Mouse (Mus musculus): ENCODE data around the gene 1700003E16Rik. TPM values are rescaled to one million over a fixed set of nuclear protein-coding genes. Genes with fewer than 3 reads are reported as not detected.
A peak's percentile ranks its signal among the peaks of the same experiment; 100 is the strongest.

The 1700003E16Rik gene
- polyA plus RNA-seq, 1 experiment from 2014 or later, result 1.0 TPM

DNA sequence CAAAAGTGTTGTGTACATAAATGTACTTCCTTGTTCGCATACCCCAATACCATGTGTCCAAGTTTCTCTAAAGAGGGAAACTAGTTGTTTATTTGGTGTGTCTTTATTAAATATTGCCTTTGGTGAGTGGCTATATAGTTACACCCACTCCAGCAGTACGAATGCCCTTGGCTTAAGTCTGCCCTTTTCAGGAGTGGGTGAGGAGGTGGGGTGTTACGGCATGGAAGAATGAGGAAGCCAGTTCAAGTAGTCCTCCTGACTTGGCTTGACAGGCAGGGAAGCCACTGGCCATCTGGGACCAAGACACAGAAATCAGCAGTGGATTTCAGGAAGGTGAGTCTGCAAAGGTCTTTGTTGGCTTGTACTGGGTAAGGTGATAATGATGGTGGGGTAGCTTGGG is 49.6 kb downstream of the 1700003E16Rik start:
- Histone ChIP-seq H3K4me1 (replicated peaks; ENCODE audit: control insufficient read depth, insufficient read depth, low read length) (peaks cover 4% of the 10 kb centered on the region; the same call in 1 of the 2 replicates), H3K27ac (ENCODE audit: low read depth, low read length) (no peak overlapping the region), H3K4me2 (replicated peaks; ENCODE audit: low read depth) (no peak overlapping the region), H3K36me3 (ENCODE audit: control insufficient read depth, insufficient read depth) (0 out of 2 replicates have a peak, but pooled peaks cover 4% of the 10 kb centered on the region), H3K9me3 (ENCODE audit: control insufficient read depth) (no peaks in the 10 kb centered on the region), H3K9ac (ENCODE audit: low read depth, low read length) (no peak overlapping the region), H3K27me3 (replicated peaks; ENCODE audit: control insufficient read depth, insufficient read depth, low read length) (no peaks in the 10 kb centered on the region), H3K4me3 (ENCODE audit: low read depth, low read length) (no peak overlapping the region)
- ATAC-seq, result no peak
- no peak for TF ChIP-seq CTCF (IDR thresholded peaks at IDR 0.05; ENCODE audit: low read depth)
- WGBS, result 85% methylated on average over 3 of the region's 3 CpGs

DNA sequence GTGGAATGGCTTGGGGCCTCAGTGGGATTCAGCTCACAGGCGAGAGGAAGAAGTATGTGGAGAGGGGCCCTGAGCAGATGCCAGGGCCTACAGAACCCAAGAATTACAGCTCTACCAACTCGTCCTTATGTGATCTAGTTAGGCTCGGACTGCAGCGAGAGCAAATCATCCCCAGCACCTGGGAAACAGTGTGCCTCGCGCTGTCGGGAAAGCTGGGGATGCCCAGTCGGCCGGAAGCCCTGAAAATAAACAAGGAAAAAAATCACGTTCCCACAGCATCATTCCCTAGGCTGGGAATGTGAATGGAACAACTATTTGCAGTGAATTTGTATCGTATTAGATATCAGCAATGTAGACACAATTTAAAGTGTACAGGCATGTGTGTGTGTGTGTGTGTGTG is 50.1 kb downstream of the 1700003E16Rik start:
- Histone ChIP-seq H3K9me3 (ENCODE audit: control insufficient read depth) (no peaks in the 10 kb centered on the region), H3K27me3 (replicated peaks; ENCODE audit: control insufficient read depth, insufficient read depth, low read length) (no peaks in the 10 kb centered on the region), H3K27ac (ENCODE audit: low read depth, low read length) (no peak overlapping the region), H3K4me1 (replicated peaks; ENCODE audit: control insufficient read depth, insufficient read depth, low read length) (peaks cover 4% of the 10 kb centered on the region; the same call in 1 of the 2 replicates), H3K9ac (ENCODE audit: low read depth, low read length) (no peak overlapping the region), H3K4me3 (ENCODE audit: low read depth, low read length) (no peak overlapping the region), H3K36me3 (ENCODE audit: control insufficient read depth, insufficient read depth) (no peaks in the 10 kb centered on the region), H3K4me2 (replicated peaks; ENCODE audit: low read depth) (no peak overlapping the region)
- TF ChIP-seq CTCF (IDR thresholded peaks at IDR 0.05; ENCODE audit: low read depth), result no peak
- WGBS, result 63% methylated on average over 11 of the region's 11 CpGs
- ATAC-seq, result no peak

DNA sequence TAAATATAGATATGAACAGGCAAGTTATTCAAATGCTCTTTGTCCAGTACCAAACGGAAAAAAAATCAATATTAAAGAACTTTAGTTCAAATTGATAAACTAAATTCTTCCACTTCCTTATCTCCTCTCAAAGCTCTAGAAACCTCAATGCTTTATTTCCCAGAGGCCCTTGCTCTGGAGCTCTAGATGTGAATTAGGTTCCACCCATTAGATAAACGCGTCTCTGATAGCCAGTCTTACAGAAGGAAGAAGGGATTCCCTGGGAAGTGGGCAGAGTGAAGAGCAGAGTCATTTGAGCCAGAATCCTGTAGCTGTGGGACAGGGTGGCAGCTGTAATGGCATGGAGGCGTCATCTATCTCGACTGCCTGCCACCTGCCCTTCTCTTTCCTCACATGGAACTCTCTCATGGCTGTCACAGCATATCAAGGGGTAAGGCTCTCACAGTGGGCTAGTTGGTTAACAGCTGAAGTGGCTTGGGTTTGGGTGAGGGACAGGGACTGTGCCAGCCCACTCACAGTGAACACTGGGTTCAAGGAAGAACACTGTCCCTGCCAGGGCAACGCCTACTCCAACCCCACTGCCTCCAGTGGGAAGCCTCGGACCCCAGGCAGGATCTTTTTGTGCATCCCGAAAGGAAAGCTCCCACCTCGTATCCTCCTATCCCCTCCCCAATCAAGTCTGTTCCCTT is 51.3 kb downstream of the 1700003E16Rik start:
- Histone ChIP-seq H3K36me3 (ENCODE audit: control insufficient read depth, insufficient read depth) (no peaks in the 10 kb centered on the region), H3K9me3 (ENCODE audit: control insufficient read depth) (no peaks in the 10 kb centered on the region), H3K27ac (ENCODE audit: low read depth, low read length) (peak overlapping the region; percentile 89), H3K27me3 (replicated peaks; ENCODE audit: control insufficient read depth, insufficient read depth, low read length) (no peaks in the 10 kb centered on the region), H3K9ac (ENCODE audit: low read depth, low read length) (no peak overlapping the region), H3K4me3 (ENCODE audit: low read depth, low read length) (0 out of 2 replicates have a peak overlapping the region, but pooled peaks have one; percentile 7), H3K4me2 (replicated peaks; ENCODE audit: low read depth) (peak overlapping the region; percentile 51), H3K4me1 (replicated peaks; ENCODE audit: control insufficient read depth, insufficient read depth, low read length) (peaks cover 4% of the 10 kb centered on the region; the same call in 1 of the 2 replicates)
- TF ChIP-seq CTCF (IDR thresholded peaks at IDR 0.05; ENCODE audit: low read depth), result no peak
- ATAC-seq, result peak; percentile 51
- WGBS, result 46% methylated on average over 9 of the region's 9 CpGs

DNA sequence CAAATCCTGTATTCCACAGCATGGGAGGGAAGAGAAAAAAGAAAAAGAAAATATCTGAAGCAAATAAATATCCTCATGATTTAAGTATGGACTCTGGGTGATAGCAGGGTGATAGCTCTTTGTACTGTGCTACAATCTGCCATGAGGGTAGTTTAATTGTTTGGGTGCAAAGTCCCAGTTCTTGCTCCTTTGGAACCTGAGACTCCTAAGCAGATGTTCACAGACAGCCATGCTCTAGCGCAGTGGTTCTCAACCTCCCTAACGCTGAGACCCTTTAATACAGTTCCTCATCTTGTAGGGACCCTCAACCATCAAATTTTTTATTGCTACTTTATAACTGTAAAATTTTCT is 51.8 kb downstream of the 1700003E16Rik start:
- peak overlapping the region; percentile 51 for H3K4me2 ChIP-seq (replicated peaks; ENCODE audit: low read depth)

DNA sequence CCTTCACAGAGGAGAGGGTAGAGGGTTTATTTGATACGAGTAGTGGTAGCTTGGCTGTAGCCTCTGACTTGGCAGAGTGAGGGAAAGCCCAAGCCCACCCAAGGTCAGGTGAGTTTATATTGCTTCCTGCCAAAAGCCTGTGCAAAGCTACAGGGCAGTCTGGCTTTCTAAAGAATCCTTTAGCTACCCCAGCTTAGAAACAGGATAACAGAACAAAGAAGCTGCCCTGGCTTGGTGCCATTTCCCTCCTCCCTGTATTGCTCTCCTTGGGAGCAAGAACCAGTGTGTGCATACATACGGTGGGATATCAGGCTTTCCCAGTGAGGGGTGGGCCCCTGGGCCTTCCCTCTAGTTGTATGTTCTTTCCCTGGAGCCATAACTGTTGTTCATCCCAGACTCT is 54.3 kb downstream of the 1700003E16Rik start:
- Histone ChIP-seq H3K9ac (ENCODE audit: low read depth, low read length) (no peak overlapping the region), H3K27ac (ENCODE audit: low read depth, low read length) (no peak overlapping the region), H3K4me1 (replicated peaks; ENCODE audit: control insufficient read depth, insufficient read depth, low read length) (peaks cover 4% of the 10 kb centered on the region; the same call in 1 of the 2 replicates), H3K4me3 (ENCODE audit: low read depth, low read length) (no peak overlapping the region), H3K4me2 (replicated peaks; ENCODE audit: low read depth) (no peak overlapping the region), H3K27me3 (replicated peaks; ENCODE audit: control insufficient read depth, insufficient read depth, low read length) (no peaks in the 10 kb centered on the region), H3K9me3 (ENCODE audit: control insufficient read depth) (no peaks in the 10 kb centered on the region), H3K36me3 (ENCODE audit: control insufficient read depth, insufficient read depth) (no peaks in the 10 kb centered on the region)
- WGBS, result 45% methylated on average over 2 of the region's 2 CpGs
- TF ChIP-seq CTCF (IDR thresholded peaks at IDR 0.05; ENCODE audit: low read depth), result no peak
- no peak for ATAC-seq

More for the DNA sequence above, 51.8 kb downstream of the 1700003E16Rik start:
- peaks cover 4% of the 10 kb centered on the region; the same call in 1 of the 2 replicates for H3K4me1 ChIP-seq (replicated peaks; ENCODE audit: control insufficient read depth, insufficient read depth, low read length)
- no peaks in the 10 kb centered on the region for H3K36me3 ChIP-seq (ENCODE audit: control insufficient read depth, insufficient read depth)
- peak overlapping the region; percentile 89 for H3K27ac ChIP-seq (ENCODE audit: low read depth, low read length)
- 0 out of 2 replicates have a peak overlapping the region, but pooled peaks have one; percentile 7 for H3K4me3 ChIP-seq (ENCODE audit: low read depth, low read length)
- TF ChIP-seq CTCF (IDR thresholded peaks at IDR 0.05; ENCODE audit: low read depth), result no peak
- no peaks in the 10 kb centered on the region for H3K27me3 ChIP-seq (replicated peaks; ENCODE audit: control insufficient read depth, insufficient read depth, low read length)
- peak; percentile 91 for ATAC-seq
- no peak overlapping the region for H3K9ac ChIP-seq (ENCODE audit: low read depth, low read length)
- 35% methylated on average over 2 of the region's 2 CpGs for WGBS
- H3K9me3 ChIP-seq (ENCODE audit: control insufficient read depth), result no peaks in the 10 kb centered on the region

DNA sequence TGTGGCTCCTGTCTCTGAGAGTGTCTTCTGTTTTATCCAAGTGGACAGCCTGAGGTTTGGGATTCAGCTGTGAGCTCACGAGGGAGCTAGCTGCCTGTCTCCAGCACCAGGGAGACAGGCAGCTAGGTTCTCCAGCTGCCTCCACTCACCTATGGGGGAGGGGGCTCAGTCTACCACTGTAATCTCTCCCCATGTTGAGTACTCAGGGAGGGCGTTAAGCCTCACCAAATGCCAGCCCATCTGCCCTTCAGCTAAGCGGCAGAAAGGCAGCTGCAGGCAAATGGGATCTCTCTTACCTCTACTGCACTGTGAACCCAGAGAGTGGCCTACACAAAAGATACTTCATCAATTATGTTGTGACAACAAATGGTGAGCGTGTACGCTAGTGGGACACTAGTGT is 55.3 kb downstream of the 1700003E16Rik start:
- 44% methylated on average over 5 of the region's 5 CpGs for WGBS
- no peak overlapping the region for H3K9ac ChIP-seq (ENCODE audit: low read depth, low read length)

More for the DNA sequence above, 55.3 kb downstream of the 1700003E16Rik start:
- H3K9me3 ChIP-seq (ENCODE audit: control insufficient read depth), result no peaks in the 10 kb centered on the region
- ATAC-seq, result no peak
- no peaks in the 10 kb centered on the region for H3K36me3 ChIP-seq (ENCODE audit: control insufficient read depth, insufficient read depth)
- peaks cover 4% of the 10 kb centered on the region; the same call in 1 of the 2 replicates for H3K4me1 ChIP-seq (replicated peaks; ENCODE audit: control insufficient read depth, insufficient read depth, low read length)
- H3K4me2 ChIP-seq (replicated peaks; ENCODE audit: low read depth), result no peak overlapping the region
- H3K27me3 ChIP-seq (replicated peaks; ENCODE audit: control insufficient read depth, insufficient read depth, low read length), result no peaks in the 10 kb centered on the region
- H3K4me3 ChIP-seq (ENCODE audit: low read depth, low read length), result no peak overlapping the region
- TF ChIP-seq CTCF (IDR thresholded peaks at IDR 0.05; ENCODE audit: low read depth), result no peak
- H3K27ac ChIP-seq (ENCODE audit: low read depth, low read length), result no peak overlapping the region

Other genes starting within 250 kb of the 1700003E16Rik start
- 0.56 and 0.64 TPM in 2 replicates for gene Sema4f, start 216.6 kb upstream of the 1700003E16Rik start, polyA plus RNA-seq (2015; fragmentation: Nextera tagmentation; extraction: Ambion mirVana)
- gene M1ap, start 209.5 kb upstream of the 1700003E16Rik start, polyA plus RNA-seq (2015; fragmentation: Nextera tagmentation; extraction: Ambion mirVana), result 0.16 TPM in 1 of 2 replicates, not detected in the other
- gene Dok1, start 122.9 kb upstream of the 1700003E16Rik start, polyA plus RNA-seq (2015; fragmentation: Nextera tagmentation; extraction: Ambion mirVana), result 7.7 and 8.8 TPM in 2 replicates
- 4.1 and 4.7 TPM in 2 replicates for gene Loxl3, start 122.2 kb upstream of the 1700003E16Rik start, polyA plus RNA-seq (2015; fragmentation: Nextera tagmentation; extraction: Ambion mirVana)
- gene Aup1, start 101.9 kb upstream of the 1700003E16Rik start, polyA plus RNA-seq (2015; fragmentation: Nextera tagmentation; extraction: Ambion mirVana), result 191 and 210 TPM in 2 replicates
- 22.7 and 24.0 TPM in 2 replicates for gene Htra2, start 101.1 kb upstream of the 1700003E16Rik start, polyA plus RNA-seq (2015; fragmentation: Nextera tagmentation; extraction: Ambion mirVana)
- 24.8 and 27.1 TPM in 2 replicates for gene Dqx1, start 98.6 kb upstream of the 1700003E16Rik start, polyA plus RNA-seq (2015; fragmentation: Nextera tagmentation; extraction: Ambion mirVana)
- 7.6 and 8.4 TPM in 2 replicates for gene Tlx2, start 86.1 kb upstream of the 1700003E16Rik start, polyA plus RNA-seq (2015; fragmentation: Nextera tagmentation; extraction: Ambion mirVana)
- gene Pcgf1, start 78.5 kb upstream of the 1700003E16Rik start, polyA plus RNA-seq (2015; fragmentation: Nextera tagmentation; extraction: Ambion mirVana), result 13.6 and 14.4 TPM in 2 replicates
- 0.23 TPM in 1 of 2 replicates, not detected in the other for gene Lbx2, start 70.0 kb upstream of the 1700003E16Rik start, polyA plus RNA-seq (2015; fragmentation: Nextera tagmentation; extraction: Ambion mirVana)
- gene Ccdc142, start 54.8 kb upstream of the 1700003E16Rik start, polyA plus RNA-seq (2015; fragmentation: Nextera tagmentation; extraction: Ambion mirVana), result 0.84 and 1.3 TPM in 2 replicates
- gene Gm42688, start 54.8 kb upstream of the 1700003E16Rik start, polyA plus RNA-seq (2015; fragmentation: Nextera tagmentation; extraction: Ambion mirVana), result 1.1 and 1.2 TPM in 2 replicates
- gene Mrpl53, start 47.4 kb upstream of the 1700003E16Rik start, polyA plus RNA-seq (2015; fragmentation: Nextera tagmentation; extraction: Ambion mirVana), result 113 and 115 TPM in 2 replicates
- gene Mogs, start 40.9 kb upstream of the 1700003E16Rik start, polyA plus RNA-seq (2015; fragmentation: Nextera tagmentation; extraction: Ambion mirVana), result 18.4 and 20.9 TPM in 2 replicates
- 69.1 and 72.7 TPM in 2 replicates for gene Wbp1, start 34.8 kb upstream of the 1700003E16Rik start, polyA plus RNA-seq (2015; fragmentation: Nextera tagmentation; extraction: Ambion mirVana)
- 6.0 and 8.5 TPM in 2 replicates for gene Ino80b, start 31.0 kb upstream of the 1700003E16Rik start, polyA plus RNA-seq (2015; fragmentation: Nextera tagmentation; extraction: Ambion mirVana)
- 19.7 and 21.1 TPM in 2 replicates for gene Rtkn, start 20.9 kb upstream of the 1700003E16Rik start, polyA plus RNA-seq (2015; fragmentation: Nextera tagmentation; extraction: Ambion mirVana)
- gene Wdr54, start within 50 bp of the 1700003E16Rik start, polyA plus RNA-seq (2015; fragmentation: Nextera tagmentation; extraction: Ambion mirVana), result 1.0 and 1.2 TPM in 2 replicates
- gene Dctn1, start 9.5 kb downstream of the 1700003E16Rik start, polyA plus RNA-seq (2015; fragmentation: Nextera tagmentation; extraction: Ambion mirVana), result 47.1 and 49.9 TPM in 2 replicates
- gene Slc4a5, start 63.4 kb downstream of the 1700003E16Rik start, polyA plus RNA-seq (2015; fragmentation: Nextera tagmentation; extraction: Ambion mirVana), result 1.5 and 1.7 TPM in 2 replicates
- 17.6 and 18.4 TPM in 2 replicates for gene Mthfd2, start 169.5 kb downstream of the 1700003E16Rik start, polyA plus RNA-seq (2015; fragmentation: Nextera tagmentation; extraction: Ambion mirVana)
- 29.7 and 30.8 TPM in 2 replicates for gene Mob1a, start 169.6 kb downstream of the 1700003E16Rik start, polyA plus RNA-seq (2015; fragmentation: Nextera tagmentation; extraction: Ambion mirVana)
- 167 and 184 TPM in 2 replicates for gene Bola3, start 192.7 kb downstream of the 1700003E16Rik start, polyA plus RNA-seq (2015; fragmentation: Nextera tagmentation; extraction: Ambion mirVana)

Data from intestine, postnatal 0 days (tissue).